Mouse (Mus musculus) macrophage (primary cell): ENCODE measurements around the gene Bst2. TPM values are rescaled to one million over a fixed set of nuclear protein-coding genes. Genes with fewer than 3 reads are reported as not detected.
A peak's percentile ranks its signal among the peaks of the same experiment; 100 is the strongest.

Source experiments
- H3K27ac ChIP-seq: fragments of 350-480 bp; formaldehyde crosslinking; 2 replicates; pipeline ENCODE4 v1.9.0; 2021
- H3K36me3 ChIP-seq: fragments of 350-480 bp; formaldehyde crosslinking; 2 replicates; pipeline ENCODE4 v1.9.0; 2021; ENCODE audit errors: inconsistent target
- H3K4me3 ChIP-seq: fragments of 350-480 bp; formaldehyde crosslinking; 2 replicates; pipeline ENCODE4 v1.9.0; 2021; ENCODE audit errors: inconsistent target
- H3K79me2 ChIP-seq: fragments of 350-480 bp; formaldehyde crosslinking; 2 replicates; pipeline ENCODE4 v1.9.0; 2021; ENCODE audit errors: inconsistent target
- WGBS: methylation state at CpG from one replicate; pipeline ENCODE4 v1.1.7; 2026; ENCODE audit warnings: inconsistent platforms; ENCODE audit not compliant: missing documents; 5-methylcytosine and 5-hydroxymethylcytosine counted together
- polyA plus RNA-seq: library from polyadenylated mRNA; stranded (reverse); fragments of 250-400 nt; gene quantifications from 3 replicates; pipeline ENCODE4 v1.2.4, GENCODE M21; 2018; ENCODE audit warnings: inconsistent platforms

The Bst2 gene
- polyA plus RNA-seq, 1 experiment from 2014 or later = 155 TPM

DNA sequence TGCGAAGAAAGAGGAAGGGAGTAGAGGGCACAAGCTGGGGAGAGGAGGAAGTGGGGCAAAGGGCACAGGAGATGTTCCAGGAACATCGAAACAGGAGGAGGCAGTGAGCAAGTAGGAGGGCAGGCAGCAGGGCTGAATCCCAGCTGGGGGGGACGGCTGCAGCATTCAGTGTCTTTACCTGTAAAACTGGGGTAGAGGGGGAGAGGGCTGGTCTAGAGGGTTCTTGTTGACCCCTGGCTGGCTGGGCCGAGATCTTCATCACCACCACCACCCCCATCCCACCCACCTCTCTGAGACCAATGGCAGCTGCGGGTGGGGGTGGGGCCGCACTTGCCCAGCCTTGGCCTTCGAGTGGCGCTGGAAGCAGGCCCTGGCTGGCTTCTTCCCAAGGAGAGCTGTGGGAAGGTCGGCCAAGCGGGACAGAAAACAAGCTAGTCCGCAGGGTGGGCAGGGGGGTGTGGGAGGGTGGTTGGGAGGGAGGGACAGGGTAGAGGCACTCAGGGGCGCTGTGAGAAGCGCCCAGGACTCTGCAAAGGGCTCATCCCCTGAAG is 31.2 kb upstream of the Bst2 start, which contains the start of gene Slc27a1:
TSS of gene Slc27a1 (plus strand) at position 496 of the 551 bp plus-strand sequence.
- no peaks in the 10 kb centered on the region for H3K36me3 ChIP-seq
- H3K27ac ChIP-seq = peak within 1 kb of the TSS; percentile 25
- H3K4me3 ChIP-seq = peak within 1 kb of the TSS; percentile 58
- peaks cover 27% of the 10 kb centered on the region; the same call in 1 of the 2 replicates for H3K79me2 ChIP-seq
- WGBS = 30% methylated on average over 9 of the region's 13 CpGs

DNA sequence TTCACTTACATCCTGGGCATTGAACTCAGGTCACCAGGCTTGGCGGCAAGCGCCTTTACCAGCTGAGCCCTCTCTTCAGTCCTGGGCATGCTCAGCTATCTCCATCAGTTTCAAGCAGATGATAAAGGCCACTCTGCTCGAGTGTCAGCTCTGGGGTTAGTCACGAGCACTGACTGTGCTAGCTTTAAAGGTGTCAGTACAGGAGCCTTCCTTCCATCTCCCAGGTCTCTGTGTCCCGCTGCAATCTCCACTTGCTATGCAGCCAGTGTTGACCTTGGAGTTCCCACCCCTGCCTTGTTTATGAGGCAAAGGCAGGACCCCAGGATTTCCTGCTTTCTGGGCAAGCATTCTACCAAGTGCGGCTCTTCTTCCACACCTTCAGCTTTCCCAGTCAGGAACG is 30.3 kb upstream of the Bst2 start:
- H3K79me2 ChIP-seq = peaks cover 19% of the 10 kb centered on the region; the same call in 1 of the 2 replicates
- H3K36me3 ChIP-seq = no peaks in the 10 kb centered on the region
- H3K27ac ChIP-seq = peak overlapping the region; percentile 25
- H3K4me3 ChIP-seq = no peak overlapping the region
- 94% methylated on average over 7 of the region's 7 CpGs for WGBS

DNA sequence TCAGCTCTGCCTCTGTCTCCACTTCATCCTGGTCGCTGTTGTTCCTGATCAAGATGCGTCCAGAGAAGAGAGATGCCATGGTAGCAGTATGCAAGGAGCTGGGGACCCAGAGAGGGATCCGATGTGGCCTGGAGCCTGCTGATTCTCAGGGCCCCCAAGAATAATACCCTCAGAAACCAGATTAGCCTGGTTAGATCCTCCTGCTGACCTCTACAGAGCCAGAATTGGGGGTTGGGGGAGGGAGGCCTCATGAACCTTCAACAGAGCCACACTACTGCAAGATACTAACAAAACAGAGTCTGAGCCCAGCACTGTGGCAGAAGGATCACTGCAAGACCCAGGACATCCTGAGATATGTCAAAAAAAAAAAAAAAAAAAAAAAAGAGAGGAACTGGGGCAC is 29.2 kb upstream of the Bst2 start, which contains the start of gene Nxnl1:
TSS of gene Nxnl1 (minus strand) at position 101 of the 400 bp plus-strand sequence.
- H3K36me3 ChIP-seq = no peaks in the 10 kb centered on the region

DNA sequence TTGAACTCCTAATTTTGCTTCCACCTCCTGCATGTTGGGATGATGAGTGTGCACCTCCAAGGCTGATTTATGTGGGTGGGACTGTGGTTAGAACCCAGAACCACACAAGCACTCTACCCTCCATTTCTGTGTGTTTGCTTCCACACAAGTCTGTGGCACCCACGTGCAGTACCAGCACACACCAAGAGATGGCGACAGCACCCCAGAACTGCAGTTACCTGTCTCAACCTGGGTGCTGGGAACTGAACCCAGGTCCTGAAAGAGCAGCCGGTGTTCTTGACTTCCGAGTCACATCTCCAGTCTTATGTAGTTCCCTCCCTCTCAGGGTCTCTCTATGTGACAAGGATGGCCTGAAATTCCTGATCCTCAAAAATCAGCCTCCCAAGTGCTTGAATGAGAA is 26.7 kb upstream of the Bst2 start:
- H3K4me3 ChIP-seq = no peak overlapping the region
- H3K27ac ChIP-seq = no peak overlapping the region
- no peaks in the 10 kb centered on the region for H3K79me2 ChIP-seq
- 78% methylated on average over 4 of the region's 4 CpGs for WGBS
- H3K36me3 ChIP-seq = no peaks in the 10 kb centered on the region

More for the DNA sequence above, 29.2 kb upstream of the Bst2 start, which contains the start of gene Nxnl1:
- 93% methylated on average over 3 of the region's 3 CpGs for WGBS
- H3K4me3 ChIP-seq = no peak within 1 kb of the TSS
- H3K27ac ChIP-seq = no peak within 1 kb of the TSS
- peaks cover 8% of the 10 kb centered on the region; the same call in 1 of the 2 replicates for H3K79me2 ChIP-seq

DNA sequence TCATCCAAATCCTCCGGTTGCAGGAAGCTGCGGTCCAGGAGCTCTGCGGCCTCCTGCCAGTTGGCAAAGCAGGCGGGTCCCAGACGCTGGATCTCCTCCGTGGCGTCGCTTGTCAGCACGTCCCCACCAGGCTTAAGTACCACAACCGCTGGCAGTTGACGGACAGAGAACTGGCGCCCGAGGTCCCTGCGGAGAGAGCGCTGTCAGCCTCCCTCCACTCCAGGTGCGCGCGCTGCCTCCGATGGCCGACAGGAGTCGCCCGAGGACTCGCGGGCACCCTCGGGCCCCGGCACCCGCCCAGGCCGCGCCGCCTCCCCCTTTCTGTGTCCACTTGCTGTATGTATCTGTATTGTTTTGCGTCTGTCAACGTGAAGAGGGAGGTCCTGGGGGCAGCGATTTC is 25.5 kb upstream of the Bst2 start:
- WGBS = 3% methylated on average over 28 of the region's 33 CpGs
- no peaks in the 10 kb centered on the region for H3K36me3 ChIP-seq
- H3K4me3 ChIP-seq = no peak overlapping the region
- H3K79me2 ChIP-seq = no peaks in the 10 kb centered on the region
- no peak overlapping the region for H3K27ac ChIP-seq

DNA sequence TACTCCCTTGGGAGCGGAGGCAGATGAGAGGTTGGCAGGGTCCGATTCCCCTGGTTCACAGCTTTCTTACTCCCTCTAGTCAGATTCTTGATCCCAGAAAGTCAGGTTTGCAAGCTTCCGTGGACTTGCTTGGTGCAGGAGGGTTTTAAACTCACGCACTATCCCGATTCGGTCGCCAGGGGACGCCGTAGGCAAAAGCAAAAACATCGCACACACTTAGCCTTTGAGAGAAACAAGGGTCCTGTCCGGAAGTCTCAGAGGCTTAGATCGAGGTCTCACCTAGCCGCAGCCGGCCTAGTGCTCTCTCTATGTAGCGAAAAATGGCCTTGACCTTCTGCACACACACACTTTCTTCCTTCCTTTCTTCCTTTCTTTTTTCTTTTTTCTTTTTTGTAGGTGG is 24.1 kb upstream of the Bst2 start:
- no peaks in the 10 kb centered on the region for H3K36me3 ChIP-seq
- whole genome bisulfite sequencing = 4% methylated on average over 15 of the region's 15 CpGs
- no peaks in the 10 kb centered on the region for H3K79me2 ChIP-seq
- no peak overlapping the region for H3K27ac ChIP-seq
- H3K4me3 ChIP-seq = no peak overlapping the region

DNA sequence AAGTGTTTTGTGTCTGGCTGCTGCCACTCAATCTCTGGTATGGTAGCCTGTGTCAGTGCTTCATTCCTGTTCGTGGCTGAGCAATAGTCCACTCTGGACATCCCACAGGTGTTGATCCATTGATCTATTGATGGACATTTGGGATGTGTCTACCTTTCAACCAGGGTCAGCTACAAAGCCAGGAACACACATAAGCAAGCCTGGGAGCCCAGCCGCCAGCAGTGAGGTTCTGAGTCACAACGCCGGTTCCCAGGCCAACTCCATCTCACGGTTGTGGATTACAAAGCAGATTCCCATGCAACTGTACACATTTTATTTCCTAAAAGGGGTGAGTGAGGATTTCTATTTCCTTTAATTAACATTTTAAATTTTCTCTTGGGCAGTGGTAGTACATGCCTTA is 23.5 kb upstream of the Bst2 start:
- Histone ChIP-seq H3K36me3 (no peaks in the 10 kb centered on the region), H3K4me3 (no peak overlapping the region), H3K79me2 (no peaks in the 10 kb centered on the region), H3K27ac (no peak overlapping the region)
- 98% methylated on average over 5 of the region's 5 CpGs for WGBS

DNA sequence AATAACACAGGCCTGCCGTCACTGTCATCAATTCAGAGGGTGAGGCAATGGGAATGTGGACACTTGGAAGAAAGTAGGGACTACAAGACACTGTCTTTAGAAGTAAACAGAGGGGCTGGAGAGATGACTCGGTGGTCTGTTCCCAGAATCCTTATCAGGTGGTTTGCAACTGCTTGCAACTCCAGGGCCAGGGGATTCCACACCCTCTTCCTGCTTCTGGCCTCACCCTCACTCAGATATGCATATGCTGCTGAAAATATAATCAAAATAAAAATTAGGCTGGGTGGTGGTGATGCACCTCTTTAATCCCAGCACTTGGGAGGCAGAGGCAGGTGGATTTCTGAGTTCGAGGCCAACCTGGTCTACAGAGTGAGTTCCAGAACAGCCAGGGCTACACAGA is 22.8 kb upstream of the Bst2 start:
- no peak overlapping the region for H3K4me3 ChIP-seq
- no peaks in the 10 kb centered on the region for H3K79me2 ChIP-seq
- no peak overlapping the region for H3K27ac ChIP-seq
- 87% methylated on average over 3 of the region's 3 CpGs for WGBS
- H3K36me3 ChIP-seq = no peaks in the 10 kb centered on the region

DNA sequence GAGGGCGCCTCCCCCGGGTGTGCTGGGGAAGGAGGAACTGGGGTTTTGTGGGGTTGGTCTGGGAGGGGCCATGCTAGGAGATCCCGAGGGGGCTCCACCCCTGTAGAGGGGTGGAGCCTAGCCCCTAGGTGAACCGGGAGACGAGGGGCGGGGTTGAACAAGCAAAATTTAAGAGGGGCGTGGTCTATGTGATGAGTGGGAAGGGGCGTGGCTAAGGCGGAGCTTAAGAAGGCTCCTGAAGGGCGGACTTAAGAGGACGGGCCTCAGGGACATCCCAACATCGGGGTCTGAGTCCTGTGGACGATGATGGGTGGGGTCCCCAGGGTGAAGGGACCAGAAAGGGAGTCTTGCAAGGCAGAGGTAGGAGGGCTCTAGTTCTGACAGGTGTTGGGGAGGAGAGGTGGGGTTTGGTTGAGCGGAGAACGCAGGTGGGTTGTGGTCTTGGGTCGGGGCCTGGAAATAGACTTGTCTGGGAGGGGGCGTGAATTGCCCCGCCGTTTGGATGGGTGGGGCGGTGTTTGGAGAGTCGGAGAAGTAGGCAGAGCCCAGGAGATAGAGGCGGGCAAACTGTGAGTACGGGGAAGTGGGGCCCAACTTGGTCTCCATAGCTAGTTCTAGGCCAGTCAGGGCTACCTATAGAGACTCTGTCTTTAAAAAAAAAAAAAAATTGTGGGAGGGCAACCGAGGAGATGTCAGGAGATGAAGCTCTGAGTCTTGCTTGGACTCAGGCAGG is 21.9 kb upstream of the Bst2 start:
- H3K36me3 ChIP-seq = no peaks in the 10 kb centered on the region
- no peak overlapping the region for H3K27ac ChIP-seq
- H3K79me2 ChIP-seq = no peaks in the 10 kb centered on the region
- WGBS = 11% methylated on average over 22 of the region's 24 CpGs
- H3K4me3 ChIP-seq = peak overlapping the region; percentile 35

DNA sequence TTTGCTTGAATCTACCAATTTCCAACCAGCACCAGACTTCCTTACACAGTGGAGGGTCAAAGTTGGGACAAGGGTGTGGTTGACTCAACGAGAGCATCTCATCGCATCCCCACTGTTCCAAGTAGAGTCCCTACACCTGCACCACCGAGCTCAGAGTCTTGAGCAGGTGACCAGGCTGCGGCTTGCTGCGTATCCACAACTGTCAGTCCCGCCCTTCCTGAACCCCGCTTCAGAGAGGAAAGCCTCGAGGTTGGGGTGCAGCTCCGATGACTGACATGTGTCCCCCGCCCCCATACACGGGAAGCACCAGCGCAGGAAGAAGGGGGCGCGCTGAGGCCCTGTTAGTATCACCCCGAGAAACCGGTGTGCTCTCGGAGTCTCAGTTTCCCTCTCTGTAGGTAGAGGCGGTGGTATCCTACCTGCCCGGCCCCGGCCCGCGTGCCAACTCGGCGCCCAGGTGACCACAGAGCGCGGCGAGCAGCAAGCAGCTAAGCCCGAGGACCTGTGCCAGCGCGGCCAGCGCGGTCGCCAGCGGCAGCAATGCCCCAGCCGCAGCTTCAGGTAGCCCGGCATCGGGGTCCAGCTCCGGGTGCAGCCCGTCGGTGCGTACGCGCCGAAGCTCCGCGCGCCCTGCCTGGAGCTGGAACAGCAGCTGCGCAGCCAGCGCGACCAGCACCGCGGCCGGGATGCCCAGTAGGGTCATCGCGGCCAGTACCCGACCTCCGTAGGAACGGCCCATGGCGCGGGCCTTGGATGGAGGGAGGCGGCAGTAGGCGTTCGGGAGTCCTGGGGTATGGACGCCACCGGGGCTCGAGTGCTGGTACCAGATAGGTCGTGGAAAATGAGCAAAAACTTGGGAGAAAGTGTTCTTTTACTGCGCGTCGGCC is 21.1 kb upstream of the Bst2 start, which contains the start of gene Tmem221:
TSS of gene Tmem221 (minus strand) at position 801 of the 887 bp plus-strand sequence.
- Histone ChIP-seq H3K36me3 (no peaks in the 10 kb centered on the region), H3K4me3 (peak within 1 kb of the TSS; percentile 35), H3K27ac (no peak within 1 kb of the TSS), H3K79me2 (no peaks in the 10 kb centered on the region)
- WGBS = 10% methylated on average over 70 of the region's 70 CpGs

DNA sequence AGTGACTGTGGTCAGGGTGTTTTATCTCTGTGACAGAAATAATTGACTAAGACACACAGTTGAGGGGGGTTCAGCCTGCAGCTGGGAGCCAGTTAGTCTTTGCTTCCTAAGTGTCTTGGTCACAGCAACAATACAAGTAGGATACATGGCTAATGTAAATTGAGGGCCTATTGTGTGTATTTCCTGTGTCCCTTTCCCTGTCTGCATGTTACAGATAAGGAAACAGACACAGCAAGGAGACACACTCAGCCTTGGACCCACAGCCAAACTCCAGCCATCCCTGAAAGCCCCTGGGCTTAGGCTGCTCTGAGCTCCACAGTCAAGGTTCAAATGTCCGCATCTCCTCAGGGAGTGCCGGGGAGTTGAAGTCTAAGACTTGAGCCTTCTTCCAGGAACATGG is 17.4 kb upstream of the Bst2 start:
- H3K27ac ChIP-seq = no peak overlapping the region
- no peak overlapping the region for H3K4me3 ChIP-seq
- H3K79me2 ChIP-seq = no peaks in the 10 kb centered on the region
- no peaks in the 10 kb centered on the region for H3K36me3 ChIP-seq
- 90% methylated on average over 2 of the region's 2 CpGs for WGBS

DNA sequence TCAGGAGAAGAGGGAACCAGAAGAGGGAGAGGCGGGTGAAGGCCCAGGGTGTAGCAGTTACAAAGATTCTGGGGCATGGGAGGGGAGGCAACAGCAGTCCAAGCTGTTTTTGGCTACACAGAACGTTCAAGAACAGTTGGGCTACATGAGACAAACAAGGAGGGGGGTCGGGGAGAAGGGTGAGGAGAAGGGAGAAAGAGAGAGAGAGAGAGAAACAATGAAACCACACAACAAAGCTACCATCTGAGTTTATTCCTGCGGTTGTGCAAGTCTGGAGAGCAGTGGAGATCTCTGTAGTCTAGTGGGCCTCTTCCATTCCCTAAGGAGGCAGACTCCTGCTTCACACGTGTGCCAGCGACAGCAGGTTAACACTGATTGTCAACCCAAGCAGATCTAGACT is 16.7 kb upstream of the Bst2 start:
- Histone ChIP-seq H3K36me3 (no peaks in the 10 kb centered on the region), H3K79me2 (no peaks in the 10 kb centered on the region), H3K27ac (no peak overlapping the region), H3K4me3 (no peak overlapping the region)
- 74% methylated on average over 6 of the region's 6 CpGs for WGBS

DNA sequence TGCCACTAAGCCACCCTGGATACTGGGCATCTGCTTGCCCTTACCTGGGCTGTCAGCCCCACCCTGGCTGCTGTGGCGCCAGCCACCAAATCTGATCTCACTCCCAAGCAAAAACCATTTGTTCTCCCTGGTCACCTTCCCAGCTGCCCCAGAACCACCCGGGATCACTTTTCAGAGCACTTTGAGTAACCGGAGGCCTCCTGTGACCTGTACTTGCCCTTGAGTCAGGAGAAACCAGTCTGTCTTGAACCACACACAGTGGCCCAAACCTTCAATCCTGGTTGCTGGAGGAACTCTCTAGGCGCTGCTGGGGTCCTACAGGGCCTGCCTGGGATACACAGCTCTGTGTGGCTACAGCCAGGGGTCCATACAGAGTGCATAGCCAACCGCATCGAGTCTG is 15.5 kb upstream of the Bst2 start:
- H3K79me2 ChIP-seq = no peaks in the 10 kb centered on the region
- 85% methylated on average over 6 of the region's 6 CpGs for WGBS
- H3K36me3 ChIP-seq = peaks cover 4% of the 10 kb centered on the region; the same call in 1 of the 2 replicates
- no peak overlapping the region for H3K27ac ChIP-seq
- H3K4me3 ChIP-seq = no peak overlapping the region

DNA sequence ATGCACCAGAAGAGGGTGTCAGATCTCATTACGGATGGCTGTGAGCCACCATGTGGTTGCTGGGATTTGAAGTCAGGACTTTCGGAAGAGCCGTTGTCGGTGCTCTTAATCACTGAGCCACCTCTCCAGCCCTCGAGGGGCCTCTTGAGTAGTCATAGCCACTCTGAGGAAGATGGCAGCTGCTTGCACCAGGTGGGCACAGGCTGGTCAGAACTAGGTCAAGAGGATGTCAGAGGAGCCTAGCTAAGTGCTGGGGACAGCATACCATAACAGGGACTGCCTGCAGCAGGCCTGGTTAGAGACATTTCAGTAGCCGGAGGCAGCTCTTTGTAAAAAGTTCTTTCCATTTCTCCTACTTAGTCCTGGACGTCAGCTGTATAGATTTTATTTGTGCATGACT is 13.5 kb upstream of the Bst2 start:
- WGBS = 86% methylated on average over 7 of the region's 7 CpGs
- H3K4me3 ChIP-seq = no peak overlapping the region
- H3K79me2 ChIP-seq = no peaks in the 10 kb centered on the region; the same call in 1 of the 2 replicates
- H3K27ac ChIP-seq = no peak overlapping the region
- H3K36me3 ChIP-seq = peaks cover 22% of the 10 kb centered on the region; the same call in 1 of the 2 replicates
